Mouse (Mus musculus): ENCODE measurements around the gene Slc4a10. TPM values are rescaled to one million over a fixed set of nuclear protein-coding genes. Genes with fewer than 3 reads are reported as not detected.

Gene Slc4a10
- polyA plus RNA-seq, 1 experiment from 2014 or later: 34.0 TPM

DNA sequence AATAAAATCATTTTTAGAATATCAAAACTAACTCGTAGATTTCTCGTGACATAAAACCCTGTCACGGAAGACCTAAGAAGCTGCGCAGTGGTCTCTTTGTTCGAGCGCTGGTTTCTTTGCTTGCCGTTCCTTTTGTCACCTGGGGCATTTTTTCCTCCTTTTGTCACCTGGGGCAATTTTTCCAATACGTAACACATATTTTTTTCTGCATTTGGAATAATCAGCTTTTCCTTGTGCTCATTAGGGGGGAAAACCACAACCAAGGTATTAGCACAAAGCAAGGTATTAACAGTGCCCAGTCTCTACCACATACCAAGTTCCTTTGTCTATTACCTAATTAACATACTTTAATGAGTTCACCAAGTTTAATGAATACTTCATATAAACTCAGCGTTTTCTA, 42.9 kb downstream of the Slc4a10 start:
- no peaks in the 10 kb centered on the region for H3K27me3 ChIP-seq (ENCODE audit: control insufficient read depth, insufficient read depth, low read length)
- peak overlapping the region; percentile 57; the same call in 1 of the 2 replicates for H3K27ac ChIP-seq
- 0 out of 2 replicates have a peak overlapping the region, but pooled peaks have one; percentile 17 for H3K9ac ChIP-seq
- 62% methylated on average over 9 of the region's 9 CpGs for WGBS
- no peaks in the 10 kb centered on the region for H3K4me1 ChIP-seq (replicated peaks; ENCODE audit: control insufficient read depth, insufficient read depth, low read length)
- H3K4me3 ChIP-seq (replicated peaks; ENCODE audit: low read length): no peak overlapping the region
- 0 out of 2 replicates have a peak, but pooled peaks cover 3% of the 10 kb centered on the region for H3K9me3 ChIP-seq (ENCODE audit: control insufficient read depth, low read length)
- H3K36me3 ChIP-seq (replicated peaks; ENCODE audit: control insufficient read depth, insufficient read depth): no peaks in the 10 kb centered on the region
- DNase-seq (ENCODE audit: low spot score) (peak; percentile 38), ATAC-seq (ENCODE audit: low FRiP score) (peak; percentile 70)
- peak overlapping the region; percentile 28; the same call in 1 of the 2 replicates for H3K4me2 ChIP-seq (replicated peaks)

DNA sequence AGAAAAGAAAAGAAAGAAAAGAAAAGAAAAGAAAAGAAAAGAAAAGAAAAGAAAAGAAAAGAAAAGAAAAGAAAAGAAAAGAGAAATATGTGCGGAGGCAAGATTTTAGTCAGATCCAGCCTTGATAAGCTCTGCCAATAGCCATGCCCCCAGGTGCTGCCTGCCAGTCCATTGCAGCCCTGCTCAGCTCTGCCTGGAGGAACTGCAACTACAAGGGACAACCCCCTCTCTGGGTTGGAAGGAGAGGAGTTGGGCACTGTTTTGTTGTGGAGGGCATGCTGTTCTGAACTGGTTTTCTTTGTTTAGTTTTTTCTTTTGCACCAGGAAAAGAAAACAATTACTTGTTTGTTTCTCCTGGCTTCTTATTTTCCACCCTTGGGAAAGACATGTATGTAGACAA, 54.3 kb downstream of the Slc4a10 start:
- 85% methylated on average over 1 of the region's 1 CpGs for WGBS

DNA sequence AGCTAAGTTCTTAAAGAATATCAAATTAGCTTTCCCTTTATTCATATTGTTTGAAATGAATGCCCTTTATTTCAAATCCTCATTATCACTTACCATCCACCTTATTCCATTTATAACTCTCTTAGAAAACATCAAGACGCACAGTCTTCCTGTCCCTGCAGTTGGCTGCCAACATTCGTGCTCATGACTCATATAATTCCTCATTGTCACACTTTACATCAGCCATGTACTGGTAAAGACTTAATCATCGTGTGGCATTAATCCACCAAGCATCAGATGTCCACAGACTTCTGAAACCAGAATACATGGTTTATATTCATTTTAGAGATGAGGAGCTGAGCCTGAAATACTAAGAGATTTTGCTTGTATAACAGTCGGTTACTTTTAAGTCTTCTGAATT, 69.1 kb downstream of the Slc4a10 start:
- H3K9me3 ChIP-seq (ENCODE audit: control insufficient read depth, low read length): no peaks in the 10 kb centered on the region
- no peak for ATAC-seq (ENCODE audit: low FRiP score)
- 86% methylated on average over 4 of the region's 4 CpGs for WGBS

More for the DNA sequence above, 54.3 kb downstream of the Slc4a10 start:
- no peak overlapping the region for H3K9ac ChIP-seq
- no peaks in the 10 kb centered on the region for H3K9me3 ChIP-seq (ENCODE audit: control insufficient read depth, low read length)
- no peaks in the 10 kb centered on the region for H3K4me1 ChIP-seq (replicated peaks; ENCODE audit: control insufficient read depth, insufficient read depth, low read length)
- DNase-seq (ENCODE audit: low spot score): no peak
- no peaks in the 10 kb centered on the region for H3K36me3 ChIP-seq (replicated peaks; ENCODE audit: control insufficient read depth, insufficient read depth)
- no peaks in the 10 kb centered on the region for H3K27me3 ChIP-seq (ENCODE audit: control insufficient read depth, insufficient read depth, low read length)
- no peak overlapping the region for H3K4me3 ChIP-seq (replicated peaks; ENCODE audit: low read length)
- H3K27ac ChIP-seq: no peak overlapping the region
- H3K4me2 ChIP-seq (replicated peaks): no peak overlapping the region
- no peak for ATAC-seq (ENCODE audit: low FRiP score)

DNA sequence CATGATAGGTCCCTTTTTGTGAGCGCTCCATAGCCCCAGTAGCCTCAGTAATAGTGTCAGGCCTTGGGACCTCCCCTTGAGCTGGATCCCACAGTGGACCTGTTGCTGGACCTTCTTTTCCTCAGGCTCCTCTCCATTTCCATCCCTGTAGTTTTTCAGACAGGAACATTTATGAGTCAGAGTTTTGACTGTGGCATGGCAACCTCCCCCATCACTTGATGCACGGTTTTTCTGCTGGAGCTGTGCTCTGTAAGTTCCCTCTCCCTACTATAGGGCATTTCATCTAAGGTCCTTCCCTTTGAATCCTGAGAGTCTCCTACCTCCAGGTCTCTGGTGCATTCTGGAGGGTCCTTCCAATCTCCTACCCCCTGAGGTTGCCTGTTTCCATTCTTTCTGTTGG, 83.7 kb downstream of the Slc4a10 start:
- no peak for ATAC-seq (ENCODE audit: low FRiP score)
- H3K36me3 ChIP-seq (replicated peaks; ENCODE audit: control insufficient read depth, insufficient read depth): no peaks in the 10 kb centered on the region
- H3K4me3 ChIP-seq (replicated peaks; ENCODE audit: low read length): no peak overlapping the region
- 95% methylated on average over 2 of the region's 2 CpGs for WGBS
- H3K27me3 ChIP-seq (ENCODE audit: control insufficient read depth, insufficient read depth, low read length): no peaks in the 10 kb centered on the region
- no peak overlapping the region for H3K27ac ChIP-seq
- H3K4me1 ChIP-seq (replicated peaks; ENCODE audit: control insufficient read depth, insufficient read depth, low read length): no peaks in the 10 kb centered on the region
- H3K9ac ChIP-seq: no peak overlapping the region
- no peak for DNase-seq (ENCODE audit: low spot score)
- no peaks in the 10 kb centered on the region for H3K9me3 ChIP-seq (ENCODE audit: control insufficient read depth, low read length)
- H3K4me2 ChIP-seq (replicated peaks): no peak overlapping the region

More for the DNA sequence above, 69.1 kb downstream of the Slc4a10 start:
- no peaks in the 10 kb centered on the region for H3K27me3 ChIP-seq (ENCODE audit: control insufficient read depth, insufficient read depth, low read length)
- no peaks in the 10 kb centered on the region for H3K36me3 ChIP-seq (replicated peaks; ENCODE audit: control insufficient read depth, insufficient read depth)
- H3K4me3 ChIP-seq (replicated peaks; ENCODE audit: low read length): no peak overlapping the region
- H3K4me1 ChIP-seq (replicated peaks; ENCODE audit: control insufficient read depth, insufficient read depth, low read length): no peaks in the 10 kb centered on the region
- H3K9ac ChIP-seq: no peak overlapping the region
- no peak overlapping the region for H3K4me2 ChIP-seq (replicated peaks)
- H3K27ac ChIP-seq: no peak overlapping the region
- no peak for DNase-seq (ENCODE audit: low spot score)

DNA sequence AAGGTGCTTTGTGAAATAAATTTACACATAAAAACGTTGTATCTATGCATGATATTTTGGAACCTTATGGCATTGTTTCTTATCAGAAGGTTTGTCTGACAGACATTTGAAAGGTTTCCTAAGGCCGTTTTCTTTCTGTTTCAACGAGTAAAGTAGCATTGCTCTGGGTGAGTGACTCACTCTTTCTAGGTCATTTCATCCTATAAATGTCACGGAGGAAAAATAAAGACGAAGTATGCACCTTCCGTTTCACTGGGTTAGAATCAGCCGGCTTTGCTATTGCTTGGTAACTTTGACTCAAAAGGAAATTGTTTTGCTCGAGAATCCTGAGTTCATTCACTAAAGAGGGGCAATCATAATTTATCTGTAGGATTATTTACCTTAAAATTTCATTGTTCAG, 88.6 kb downstream of the Slc4a10 start:
- Histone ChIP-seq H3K9ac (no peak overlapping the region), H3K27me3 (ENCODE audit: control insufficient read depth, insufficient read depth, low read length) (no peaks in the 10 kb centered on the region), H3K4me1 (replicated peaks; ENCODE audit: control insufficient read depth, insufficient read depth, low read length) (no peaks in the 10 kb centered on the region), H3K9me3 (ENCODE audit: control insufficient read depth, low read length) (no peaks in the 10 kb centered on the region), H3K36me3 (replicated peaks; ENCODE audit: control insufficient read depth, insufficient read depth) (no peaks in the 10 kb centered on the region), H3K27ac (no peak overlapping the region), H3K4me3 (replicated peaks; ENCODE audit: low read length) (no peak overlapping the region), H3K4me2 (replicated peaks) (no peak overlapping the region)
- DNase-seq (ENCODE audit: low spot score): no peak
- ATAC-seq (ENCODE audit: low FRiP score): no peak
- 39% methylated on average over 8 of the region's 8 CpGs for WGBS

DNA sequence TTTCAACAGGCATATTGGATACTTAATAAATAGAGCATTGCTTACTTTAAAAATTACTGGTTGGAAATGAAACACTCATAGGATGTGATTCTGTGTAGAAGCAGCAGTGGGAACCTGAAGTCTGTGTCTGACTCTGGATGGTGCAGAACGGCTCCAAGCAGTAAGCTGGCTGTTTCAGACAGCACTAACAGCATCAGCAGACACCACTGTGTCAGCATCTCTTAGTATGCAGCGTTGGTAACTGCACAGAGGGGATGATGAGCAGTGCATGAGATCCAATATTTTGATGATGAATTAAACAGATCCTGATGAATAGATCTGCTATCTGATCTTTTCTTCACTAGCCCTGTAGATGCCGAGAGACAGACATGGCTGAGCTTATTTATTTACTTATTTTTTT, 101.4 kb downstream of the Slc4a10 start:
- DNase-seq (ENCODE audit: low spot score) (no peak), ATAC-seq (ENCODE audit: low FRiP score) (peak; percentile 51; the same call in 1 of the 2 replicates)
- 63% methylated on average over 3 of the region's 3 CpGs for WGBS
- H3K36me3 ChIP-seq (replicated peaks; ENCODE audit: control insufficient read depth, insufficient read depth): no peaks in the 10 kb centered on the region
- H3K4me2 ChIP-seq (replicated peaks): no peak overlapping the region
- H3K27me3 ChIP-seq (ENCODE audit: control insufficient read depth, insufficient read depth, low read length): no peaks in the 10 kb centered on the region
- no peaks in the 10 kb centered on the region for H3K4me1 ChIP-seq (replicated peaks; ENCODE audit: control insufficient read depth, insufficient read depth, low read length)
- H3K9ac ChIP-seq: 0 out of 2 replicates have a peak overlapping the region, but pooled peaks have one; percentile 11
- H3K9me3 ChIP-seq (ENCODE audit: control insufficient read depth, low read length): no peaks in the 10 kb centered on the region
- H3K4me3 ChIP-seq (replicated peaks; ENCODE audit: low read length): no peak overlapping the region
- no peak overlapping the region for H3K27ac ChIP-seq

DNA sequence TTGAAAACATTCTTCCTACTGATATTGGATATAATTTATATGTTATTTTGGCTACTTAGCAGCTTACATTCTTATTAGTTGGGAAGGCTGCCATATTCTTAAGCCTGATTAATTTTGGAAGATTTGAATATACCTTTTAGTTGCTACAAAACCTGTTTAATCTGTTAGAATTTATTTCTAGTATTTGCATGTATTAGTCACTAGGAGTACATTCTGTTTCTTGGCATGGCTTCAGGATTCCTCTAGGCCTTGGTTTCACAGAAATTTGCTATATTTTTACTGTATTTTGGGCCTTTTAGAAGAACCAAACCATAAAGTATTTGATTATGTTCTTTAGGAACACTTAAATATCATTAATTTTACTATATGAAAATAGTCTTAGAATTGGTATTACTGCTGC, 103.2 kb downstream of the Slc4a10 start:
- H3K36me3 ChIP-seq (replicated peaks; ENCODE audit: control insufficient read depth, insufficient read depth): no peaks in the 10 kb centered on the region
- H3K27me3 ChIP-seq (ENCODE audit: control insufficient read depth, insufficient read depth, low read length): no peaks in the 10 kb centered on the region
- no peak overlapping the region for H3K9ac ChIP-seq
- H3K4me1 ChIP-seq (replicated peaks; ENCODE audit: control insufficient read depth, insufficient read depth, low read length): no peaks in the 10 kb centered on the region
- ATAC-seq (ENCODE audit: low FRiP score) (no peak), DNase-seq (ENCODE audit: low spot score) (no peak)
- H3K4me2 ChIP-seq (replicated peaks): no peak overlapping the region
- no peak overlapping the region for H3K4me3 ChIP-seq (replicated peaks; ENCODE audit: low read length)
- no peak overlapping the region for H3K27ac ChIP-seq
- no peaks in the 10 kb centered on the region for H3K9me3 ChIP-seq (ENCODE audit: control insufficient read depth, low read length)

DNA sequence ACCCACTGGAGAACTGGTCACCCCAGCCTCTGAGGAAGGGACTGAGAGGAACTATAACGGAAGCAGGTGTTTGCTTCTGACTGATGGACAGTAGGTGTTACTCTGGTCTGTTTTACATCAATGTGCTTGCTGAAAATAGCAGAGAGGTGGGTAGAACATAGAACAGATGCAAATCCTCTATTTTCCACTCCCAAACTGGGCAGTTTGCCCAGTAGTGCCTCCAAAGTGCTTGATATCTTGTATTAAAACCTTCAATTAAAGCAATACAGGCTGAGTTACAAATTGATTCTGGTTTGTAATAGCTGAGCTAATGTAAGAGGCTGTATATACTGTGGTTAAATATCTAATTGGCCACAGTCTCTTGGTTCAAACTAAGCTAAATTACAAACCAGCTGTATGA, 104.6 kb downstream of the Slc4a10 start:
- no peak overlapping the region for H3K27ac ChIP-seq
- no peak overlapping the region for H3K9ac ChIP-seq
- ATAC-seq (ENCODE audit: low FRiP score) (no peak), DNase-seq (ENCODE audit: low spot score) (no peak)
- no peaks in the 10 kb centered on the region for H3K4me1 ChIP-seq (replicated peaks; ENCODE audit: control insufficient read depth, insufficient read depth, low read length)
- no peak overlapping the region for H3K4me2 ChIP-seq (replicated peaks)
- H3K9me3 ChIP-seq (ENCODE audit: control insufficient read depth, low read length): no peaks in the 10 kb centered on the region
- 81% methylated on average over 1 of the region's 1 CpGs for WGBS
- no peak overlapping the region for H3K4me3 ChIP-seq (replicated peaks; ENCODE audit: low read length)
- H3K27me3 ChIP-seq (ENCODE audit: control insufficient read depth, insufficient read depth, low read length): no peaks in the 10 kb centered on the region
- no peaks in the 10 kb centered on the region for H3K36me3 ChIP-seq (replicated peaks; ENCODE audit: control insufficient read depth, insufficient read depth)

DNA sequence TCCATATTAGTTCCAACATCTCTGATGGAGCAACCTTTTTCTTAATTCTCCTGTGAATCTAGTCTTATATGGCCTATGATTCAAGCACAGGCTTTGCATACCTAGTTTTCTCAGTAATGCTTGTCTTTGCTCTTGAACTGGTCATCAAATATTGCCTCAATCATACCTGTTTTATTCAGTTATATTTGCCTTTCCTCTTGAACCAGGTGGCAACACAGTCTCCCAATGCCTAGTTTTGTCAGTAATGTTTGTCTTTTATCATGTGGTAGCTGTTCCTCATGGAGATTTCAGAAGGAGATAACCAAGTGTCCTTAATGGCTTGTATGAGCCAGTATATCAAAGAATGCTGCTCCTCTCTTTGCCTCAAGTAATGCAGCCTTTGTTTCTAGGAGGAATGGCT, 163.8 kb downstream of the Slc4a10 start:
- no peak overlapping the region for H3K4me2 ChIP-seq (replicated peaks)
- no peaks in the 10 kb centered on the region for H3K36me3 ChIP-seq (replicated peaks; ENCODE audit: control insufficient read depth, insufficient read depth)
- no peak overlapping the region for H3K9ac ChIP-seq
- no peaks in the 10 kb centered on the region for H3K4me1 ChIP-seq (replicated peaks; ENCODE audit: control insufficient read depth, insufficient read depth, low read length)
- no peaks in the 10 kb centered on the region for H3K9me3 ChIP-seq (ENCODE audit: control insufficient read depth, low read length)
- H3K27ac ChIP-seq: no peak overlapping the region
- ATAC-seq (ENCODE audit: low FRiP score) (no peak), DNase-seq (ENCODE audit: low spot score) (no peak)
- H3K4me3 ChIP-seq (replicated peaks; ENCODE audit: low read length): no peak overlapping the region
- H3K27me3 ChIP-seq (ENCODE audit: control insufficient read depth, insufficient read depth, low read length): no peaks in the 10 kb centered on the region

DNA sequence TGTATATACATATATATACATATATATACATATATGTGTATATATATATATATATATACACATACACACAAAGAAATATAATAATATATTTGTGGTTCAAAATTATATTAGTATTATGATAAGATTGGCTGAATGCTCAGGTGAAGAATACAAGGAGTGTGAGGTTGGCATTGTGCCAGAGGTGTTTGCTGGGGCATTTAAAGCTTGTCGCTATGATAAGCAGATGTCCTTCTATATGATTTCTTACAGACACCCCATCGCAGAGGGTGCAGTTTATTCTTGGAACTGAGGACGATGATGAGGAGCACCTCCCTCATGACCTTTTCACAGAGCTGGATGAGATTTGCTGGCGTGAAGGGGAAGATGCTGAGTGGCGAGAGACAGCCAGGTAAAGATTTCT, 164.8 kb downstream of the Slc4a10 start:
- no peaks in the 10 kb centered on the region for H3K9me3 ChIP-seq (ENCODE audit: control insufficient read depth, low read length)

More for the DNA sequence above, 164.8 kb downstream of the Slc4a10 start:
- H3K4me2 ChIP-seq (replicated peaks): no peak overlapping the region
- H3K9ac ChIP-seq: no peak overlapping the region
- no peaks in the 10 kb centered on the region for H3K4me1 ChIP-seq (replicated peaks; ENCODE audit: control insufficient read depth, insufficient read depth, low read length)
- no peak for DNase-seq (ENCODE audit: low spot score)
- H3K27ac ChIP-seq: no peak overlapping the region
- 84% methylated on average over 5 of the region's 5 CpGs for WGBS
- H3K36me3 ChIP-seq (replicated peaks; ENCODE audit: control insufficient read depth, insufficient read depth): no peaks in the 10 kb centered on the region
- no peak for ATAC-seq (ENCODE audit: low FRiP score)
- no peak overlapping the region for H3K4me3 ChIP-seq (replicated peaks; ENCODE audit: low read length)
- H3K27me3 ChIP-seq (ENCODE audit: control insufficient read depth, insufficient read depth, low read length): no peaks in the 10 kb centered on the region

Measured in hindbrain, embryonic 14.5 days (tissue).